Mouse (Mus musculus): Measurements from ENCODE around the gene Tesc. TPM values are rescaled to one million over a fixed set of nuclear protein-coding genes. Genes with fewer than 3 reads are reported as not detected.

The Tesc gene
- polyA plus RNA-seq, 1 experiment = 9.8 TPM

DNA sequence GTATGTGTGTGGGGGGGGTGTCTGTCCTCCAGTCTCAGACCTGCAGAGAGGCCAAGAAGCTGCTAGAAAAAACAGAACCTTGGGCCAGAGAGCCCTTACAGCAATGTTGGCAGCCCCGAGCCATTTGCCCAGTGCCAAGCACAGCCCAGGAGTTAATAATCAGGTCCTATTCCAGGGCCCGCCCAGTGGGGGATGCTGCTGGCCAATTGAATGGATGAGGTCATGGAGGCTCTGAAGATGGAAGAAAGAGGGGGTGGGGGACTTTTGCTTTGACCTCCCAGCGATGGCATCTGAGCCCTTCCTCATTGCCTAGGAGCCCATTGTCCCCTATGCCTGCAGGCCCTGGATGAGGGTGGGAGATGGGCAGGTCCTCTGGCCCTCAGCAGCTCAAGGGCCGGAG lies 4.0 kb downstream of the Tesc start:
- H3K36me3 ChIP-seq (ENCODE audit: control insufficient read depth, insufficient read depth, low read length) = no peaks in the 10 kb centered on the region
- no peak for TF ChIP-seq POLR2A (IDR thresholded peaks at IDR 0.05; ENCODE audit: low read depth, low read length)
- no peak for TF ChIP-seq CTCF (IDR thresholded peaks at IDR 0.05; ENCODE audit: extremely low read depth, insufficient read length, insufficient replicate concordance, low read depth, low read length)
- H3K27ac ChIP-seq (ENCODE audit: insufficient read depth, low read depth, low read length) = no peak overlapping the region
- no peak overlapping the region for H3K4me3 ChIP-seq (ENCODE audit: low read depth, low read length)
- peaks cover 23% of the 10 kb centered on the region for H3K27me3 ChIP-seq (ENCODE audit: control insufficient read depth, insufficient read depth, low read length)
- WGBS = 70% methylated on average over 4 of the region's 4 CpGs
- H3K4me1 ChIP-seq (ENCODE audit: control insufficient read depth, insufficient read depth, insufficient read length, low read length) = peaks cover 23% of the 10 kb centered on the region

DNA sequence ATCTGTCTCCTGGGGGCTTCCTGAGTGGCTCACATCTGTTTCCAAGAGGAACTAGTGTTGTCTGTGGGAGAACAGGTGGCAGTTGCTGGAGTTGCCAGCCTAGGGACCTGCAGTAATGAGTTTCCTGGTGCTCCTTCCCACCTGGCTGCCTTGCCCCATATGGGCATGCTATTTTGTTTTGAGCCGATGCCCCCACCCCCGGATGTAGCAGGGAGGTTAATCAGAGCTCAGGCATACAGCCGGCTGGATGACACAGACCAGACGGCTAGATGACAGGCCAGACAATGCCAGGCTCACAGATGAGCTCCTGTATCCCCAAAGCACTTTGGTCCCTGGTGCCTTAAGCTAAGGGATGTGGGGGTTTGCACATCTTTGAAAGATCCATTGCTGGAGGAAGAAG lies 5.8 kb downstream of the Tesc start:
- no peak for TF ChIP-seq POLR2A (IDR thresholded peaks at IDR 0.05; ENCODE audit: low read depth, low read length)
- no peak for TF ChIP-seq CTCF (IDR thresholded peaks at IDR 0.05; ENCODE audit: extremely low read depth, insufficient read length, insufficient replicate concordance, low read depth, low read length)

DNA sequence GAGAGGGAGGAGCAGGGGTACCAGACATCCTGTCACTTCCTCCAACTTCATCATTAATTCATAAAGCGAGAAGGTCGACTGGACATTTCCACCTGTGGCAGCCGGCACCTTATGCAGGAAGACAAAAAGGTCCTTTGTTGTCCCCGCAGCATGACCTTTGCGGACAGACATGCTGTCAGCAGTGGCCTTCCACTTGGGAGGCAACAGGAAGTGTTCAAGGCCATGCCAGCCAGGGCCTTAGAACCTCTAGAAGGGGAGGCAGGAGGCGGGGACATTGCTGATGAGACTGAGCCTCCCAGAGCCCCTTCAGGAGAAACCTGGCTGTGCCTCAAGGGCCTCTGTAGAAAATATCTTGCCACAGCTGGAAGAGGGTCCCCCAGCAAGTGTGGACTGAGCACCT lies 6.2 kb downstream of the Tesc start:
- peaks cover 12% of the 10 kb centered on the region for H3K4me1 ChIP-seq (ENCODE audit: control insufficient read depth, insufficient read depth, insufficient read length, low read length)
- no peak overlapping the region for H3K27ac ChIP-seq (ENCODE audit: insufficient read depth, low read depth, low read length)
- no peaks in the 10 kb centered on the region for H3K36me3 ChIP-seq (ENCODE audit: control insufficient read depth, insufficient read depth, low read length)
- H3K27me3 ChIP-seq (ENCODE audit: control insufficient read depth, insufficient read depth, low read length) = peaks cover 5% of the 10 kb centered on the region
- WGBS = 57% methylated on average over 6 of the region's 6 CpGs
- H3K4me3 ChIP-seq (ENCODE audit: low read depth, low read length) = no peak overlapping the region
- TF ChIP-seq CTCF (IDR thresholded peaks at IDR 0.05; ENCODE audit: extremely low read depth, insufficient read length, insufficient replicate concordance, low read depth, low read length) (no peak), POLR2A (IDR thresholded peaks at IDR 0.05; ENCODE audit: low read depth, low read length) (no peak)

More for the DNA sequence above, 5.8 kb downstream of the Tesc start:
- Histone ChIP-seq H3K4me1 (ENCODE audit: control insufficient read depth, insufficient read depth, insufficient read length, low read length) (peaks cover 15% of the 10 kb centered on the region), H3K27me3 (ENCODE audit: control insufficient read depth, insufficient read depth, low read length) (peaks cover 10% of the 10 kb centered on the region), H3K4me3 (ENCODE audit: low read depth, low read length) (no peak overlapping the region), H3K27ac (ENCODE audit: insufficient read depth, low read depth, low read length) (no peak overlapping the region), H3K36me3 (ENCODE audit: control insufficient read depth, insufficient read depth, low read length) (no peaks in the 10 kb centered on the region)
- WGBS = 56% methylated on average over 4 of the region's 4 CpGs

DNA sequence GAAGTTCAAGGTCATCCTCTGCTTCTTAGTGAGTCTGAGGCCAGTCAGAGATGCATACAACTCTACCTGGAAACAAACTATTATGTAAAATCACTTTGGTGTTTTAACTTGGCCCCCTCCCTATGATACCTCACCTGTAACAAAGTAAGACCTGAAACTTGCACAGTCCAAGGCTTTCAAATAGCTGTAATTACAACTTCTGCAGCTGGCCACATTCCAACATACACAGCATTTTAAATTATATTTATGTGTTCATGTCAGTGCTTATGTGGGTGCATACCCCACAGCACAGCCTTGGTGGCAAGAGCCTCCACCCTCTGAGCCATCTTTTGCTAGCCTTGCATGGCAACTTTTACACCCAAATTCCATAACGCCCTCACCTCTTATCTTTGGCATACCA lies 7.1 kb downstream of the Tesc start:
- no peaks in the 10 kb centered on the region for H3K36me3 ChIP-seq (ENCODE audit: control insufficient read depth, insufficient read depth, low read length)
- H3K27ac ChIP-seq (ENCODE audit: insufficient read depth, low read depth, low read length) = no peak overlapping the region
- 88% methylated on average over 1 of the region's 1 CpGs for WGBS
- TF ChIP-seq POLR2A (IDR thresholded peaks at IDR 0.05; ENCODE audit: low read depth, low read length) (no peak), CTCF (IDR thresholded peaks at IDR 0.05; ENCODE audit: extremely low read depth, insufficient read length, insufficient replicate concordance, low read depth, low read length) (no peak)
- H3K4me3 ChIP-seq (ENCODE audit: low read depth, low read length) = no peak overlapping the region
- peaks cover 4% of the 10 kb centered on the region; the same call in 1 of the 2 replicates for H3K4me1 ChIP-seq (ENCODE audit: control insufficient read depth, insufficient read depth, insufficient read length, low read length)
- peaks cover 4% of the 10 kb centered on the region; the same call in 1 of the 2 replicates for H3K27me3 ChIP-seq (ENCODE audit: control insufficient read depth, insufficient read depth, low read length)

DNA sequence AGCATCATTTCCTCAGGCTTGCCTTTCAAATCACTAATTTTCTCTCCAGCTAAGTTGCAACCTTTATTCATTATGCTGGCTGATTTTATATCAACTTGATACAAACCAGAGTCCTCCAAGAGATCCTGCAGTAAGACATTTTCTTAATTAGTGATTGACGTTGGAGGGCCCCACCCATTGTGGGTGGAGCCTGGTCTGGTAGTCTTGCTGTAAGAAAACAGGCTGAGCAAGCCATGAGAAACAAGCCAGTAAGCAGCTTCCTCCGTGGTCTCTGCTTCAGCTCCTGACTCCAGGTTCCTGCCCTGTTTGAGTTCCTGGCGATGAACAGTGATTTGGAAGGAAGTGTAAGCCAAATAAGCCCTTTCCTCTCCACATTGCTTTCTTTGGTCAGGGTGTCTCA lies 8.2 kb downstream of the Tesc start:
- H3K4me1 ChIP-seq (ENCODE audit: control insufficient read depth, insufficient read depth, insufficient read length, low read length) = 0 out of 2 replicates have a peak, but pooled peaks cover 2% of the 10 kb centered on the region
- 46% methylated on average over 3 of the region's 3 CpGs for WGBS
- H3K4me3 ChIP-seq (ENCODE audit: low read depth, low read length) = no peak overlapping the region
- TF ChIP-seq POLR2A (IDR thresholded peaks at IDR 0.05; ENCODE audit: low read depth, low read length) = no peak
- TF ChIP-seq CTCF (IDR thresholded peaks at IDR 0.05; ENCODE audit: extremely low read depth, insufficient read length, insufficient replicate concordance, low read depth, low read length) = no peak
- H3K36me3 ChIP-seq (ENCODE audit: control insufficient read depth, insufficient read depth, low read length) = no peaks in the 10 kb centered on the region
- no peak overlapping the region for H3K27ac ChIP-seq (ENCODE audit: insufficient read depth, low read depth, low read length)
- peaks cover 4% of the 10 kb centered on the region; the same call in 1 of the 2 replicates for H3K27me3 ChIP-seq (ENCODE audit: control insufficient read depth, insufficient read depth, low read length)

DNA sequence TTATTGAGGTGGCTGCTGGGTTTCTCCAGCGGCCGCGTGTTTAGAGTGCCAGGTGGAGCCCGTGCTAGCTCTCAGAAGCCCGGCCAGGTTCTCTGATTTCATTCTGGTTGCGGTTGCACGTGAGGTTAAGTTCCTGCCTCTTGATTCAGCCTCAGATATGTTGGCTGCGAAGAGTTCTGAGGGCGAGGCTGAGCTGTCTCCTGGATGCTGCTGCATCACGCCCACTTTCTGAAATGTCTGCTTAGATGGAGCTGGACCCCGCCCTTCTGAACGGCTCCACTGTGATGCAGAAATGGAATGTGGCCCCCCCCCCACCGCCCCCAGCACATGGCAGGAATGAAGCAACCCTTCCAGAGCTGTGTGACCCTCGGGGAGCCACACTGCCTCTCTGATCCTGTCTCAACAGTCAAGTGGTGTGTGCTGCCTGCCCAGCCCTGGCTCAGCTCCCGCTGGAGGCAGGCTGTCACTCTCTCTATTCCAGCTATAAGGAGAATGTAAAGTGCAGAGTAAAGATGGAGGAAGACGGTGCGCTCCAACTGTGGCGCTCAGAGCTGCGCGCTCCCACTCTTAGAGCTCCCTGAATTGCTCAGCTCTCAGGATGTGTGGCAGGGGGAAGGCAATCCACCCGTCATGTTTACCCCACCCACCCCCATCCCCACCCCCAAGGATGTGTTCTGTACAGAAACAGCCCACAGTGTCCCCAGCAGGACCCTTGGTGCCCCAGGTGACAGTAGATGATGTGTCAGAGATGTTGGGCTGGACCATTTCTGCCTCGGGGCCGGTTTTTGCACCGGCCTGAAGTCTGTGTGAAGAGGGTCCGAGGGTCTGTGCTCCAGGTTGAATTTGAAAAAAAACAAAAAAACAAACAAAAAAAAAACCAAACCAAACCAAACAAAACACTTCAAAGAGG lies 9.6 kb downstream of the Tesc start:
- H3K4me3 ChIP-seq (ENCODE audit: low read depth, low read length) = no peak overlapping the region
- H3K4me1 ChIP-seq (ENCODE audit: control insufficient read depth, insufficient read depth, insufficient read length, low read length) = 0 out of 2 replicates have a peak, but pooled peaks cover 2% of the 10 kb centered on the region
- no peak overlapping the region for H3K27ac ChIP-seq (ENCODE audit: insufficient read depth, low read depth, low read length)
- H3K27me3 ChIP-seq (ENCODE audit: control insufficient read depth, insufficient read depth, low read length) = peaks cover 4% of the 10 kb centered on the region; the same call in 1 of the 2 replicates
- no peaks in the 10 kb centered on the region for H3K36me3 ChIP-seq (ENCODE audit: control insufficient read depth, insufficient read depth, low read length)
- TF ChIP-seq CTCF (IDR thresholded peaks at IDR 0.05; ENCODE audit: extremely low read depth, insufficient read length, insufficient replicate concordance, low read depth, low read length) (no peak), POLR2A (IDR thresholded peaks at IDR 0.05; ENCODE audit: low read depth, low read length) (no peak)
- 38% methylated on average over 25 of the region's 25 CpGs for WGBS

DNA sequence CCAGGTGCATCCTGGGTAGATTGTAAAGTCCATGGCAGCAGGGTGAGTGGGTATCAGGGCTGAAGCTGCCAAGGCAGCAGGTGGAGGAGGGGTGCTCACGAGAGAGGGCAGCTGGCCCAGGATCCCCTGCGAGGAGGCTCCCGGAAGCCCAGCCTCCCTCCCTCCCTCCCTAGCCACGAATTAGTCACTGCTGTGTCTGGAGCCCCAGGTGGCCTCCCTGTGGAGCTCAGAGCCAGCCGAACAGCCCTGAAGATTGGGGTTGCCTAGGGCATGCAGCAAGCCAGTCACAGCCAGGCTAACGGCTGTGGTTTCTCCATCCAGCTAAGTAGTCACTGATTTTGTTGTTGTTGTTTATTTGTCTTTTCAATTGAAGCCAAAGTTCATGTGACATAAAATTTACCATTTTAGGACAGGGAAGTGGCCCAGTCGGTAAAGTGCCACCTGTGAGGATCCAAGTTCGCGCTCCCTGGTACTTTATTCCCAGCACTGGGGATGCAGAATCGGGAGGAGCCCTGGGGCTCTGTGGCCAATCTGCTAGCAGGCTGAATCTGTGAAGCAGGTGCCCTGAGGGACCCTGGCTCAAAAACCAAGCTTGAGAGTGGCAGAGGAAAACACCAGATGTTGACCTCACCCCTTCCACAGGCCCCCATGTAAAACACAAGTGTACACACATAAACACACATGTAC lies 10.4 kb downstream of the Tesc start:
- WGBS = 7% methylated on average over 10 of the region's 10 CpGs
- H3K27ac ChIP-seq (ENCODE audit: insufficient read depth, low read depth, low read length) = no peak overlapping the region
- H3K4me1 ChIP-seq (ENCODE audit: control insufficient read depth, insufficient read depth, insufficient read length, low read length) = 0 out of 2 replicates have a peak, but pooled peaks cover 2% of the 10 kb centered on the region
- no peak overlapping the region for H3K4me3 ChIP-seq (ENCODE audit: low read depth, low read length)
- peaks cover 4% of the 10 kb centered on the region; the same call in 1 of the 2 replicates for H3K27me3 ChIP-seq (ENCODE audit: control insufficient read depth, insufficient read depth, low read length)
- H3K36me3 ChIP-seq (ENCODE audit: control insufficient read depth, insufficient read depth, low read length) = no peaks in the 10 kb centered on the region
- TF ChIP-seq CTCF (IDR thresholded peaks at IDR 0.05; ENCODE audit: extremely low read depth, insufficient read length, insufficient replicate concordance, low read depth, low read length) (no peak), POLR2A (IDR thresholded peaks at IDR 0.05; ENCODE audit: low read depth, low read length) (no peak)

Measured in small intestine, adult 2 months (tissue).